Mouse (Mus musculus): ENCODE measurements around the gene Zfp53. TPM values are rescaled to one million over a fixed set of nuclear protein-coding genes. Genes with fewer than 3 reads are reported as not detected.
A peak's percentile ranks its signal among the peaks of the same experiment; 100 is the strongest.
"Not testable (repeated sequence)": the region's sequence is repeated elsewhere in the genome, so short reads cannot be mapped to it uniquely, and the experiment has no call there.

Zfp53 gene
- total RNA-seq (2015): 14.5 and 18.7 TPM in 2 replicates
- total RNA-seq (2017): 11.6 and 13.9 TPM in 2 replicates

DNA sequence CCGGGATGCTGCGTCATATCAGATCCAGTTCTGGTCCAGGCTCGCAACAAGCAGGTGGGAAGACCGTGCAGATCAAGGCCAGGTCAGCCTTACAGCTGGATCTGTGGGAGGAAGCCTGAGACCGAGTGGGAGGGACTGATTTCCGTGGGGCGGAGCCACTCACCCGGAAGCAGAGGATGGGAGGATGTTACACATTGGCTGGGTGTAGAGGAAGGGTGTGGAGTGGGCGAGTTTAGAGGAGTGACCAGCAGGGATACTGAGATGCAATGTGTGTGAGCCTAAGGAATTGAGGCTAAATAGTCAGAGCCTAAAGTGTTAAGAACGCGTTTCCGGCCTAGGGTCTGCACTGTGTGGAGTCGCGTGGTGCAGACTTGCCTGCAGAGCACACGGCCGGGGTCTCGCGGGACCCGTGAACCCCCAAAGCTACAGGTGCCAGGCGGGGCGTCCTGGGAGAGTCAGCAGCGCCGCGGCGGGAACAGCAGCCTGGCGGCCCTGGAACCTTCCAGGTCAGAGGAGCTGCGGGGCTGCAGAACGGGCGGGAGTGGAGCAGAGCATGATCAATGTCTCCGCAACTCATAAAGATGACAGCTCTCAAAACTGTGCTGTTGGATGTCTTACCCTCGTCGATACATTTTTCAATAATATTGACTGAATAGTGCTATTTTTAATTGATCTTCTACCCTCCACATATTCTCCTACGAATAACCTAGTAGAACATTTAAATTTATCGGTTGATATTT is at the start of gene Zfp53:
TSS of gene Zfp53 (plus strand) at position 239 of the 740 bp plus-strand sequence.
- ATAC-seq (replicated peaks; ENCODE audit: poor library complexity): peak; percentile 98

DNA sequence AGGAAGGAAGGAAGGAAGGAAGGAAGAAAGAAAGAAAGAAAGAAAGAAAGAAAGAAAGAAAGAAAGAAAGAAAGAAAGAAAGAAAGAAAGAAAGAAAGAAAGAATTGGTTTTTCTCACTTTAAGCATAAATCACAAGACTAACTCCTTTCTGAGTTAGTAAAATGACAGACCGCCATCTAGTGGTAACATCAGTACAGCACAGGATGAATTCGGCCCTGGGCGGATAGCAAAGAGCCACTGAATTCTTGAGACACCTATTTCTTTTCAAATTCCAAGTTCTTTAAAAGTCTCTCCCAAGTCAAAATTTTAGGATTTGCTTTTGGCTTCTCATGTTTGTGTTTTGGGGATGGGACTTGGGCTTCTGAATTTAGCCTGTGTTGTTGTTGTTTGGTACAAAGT is 39.1 kb upstream of the Zfp53 start:
- ATAC-seq (replicated peaks; ENCODE audit: poor library complexity): peak; percentile 78

DNA sequence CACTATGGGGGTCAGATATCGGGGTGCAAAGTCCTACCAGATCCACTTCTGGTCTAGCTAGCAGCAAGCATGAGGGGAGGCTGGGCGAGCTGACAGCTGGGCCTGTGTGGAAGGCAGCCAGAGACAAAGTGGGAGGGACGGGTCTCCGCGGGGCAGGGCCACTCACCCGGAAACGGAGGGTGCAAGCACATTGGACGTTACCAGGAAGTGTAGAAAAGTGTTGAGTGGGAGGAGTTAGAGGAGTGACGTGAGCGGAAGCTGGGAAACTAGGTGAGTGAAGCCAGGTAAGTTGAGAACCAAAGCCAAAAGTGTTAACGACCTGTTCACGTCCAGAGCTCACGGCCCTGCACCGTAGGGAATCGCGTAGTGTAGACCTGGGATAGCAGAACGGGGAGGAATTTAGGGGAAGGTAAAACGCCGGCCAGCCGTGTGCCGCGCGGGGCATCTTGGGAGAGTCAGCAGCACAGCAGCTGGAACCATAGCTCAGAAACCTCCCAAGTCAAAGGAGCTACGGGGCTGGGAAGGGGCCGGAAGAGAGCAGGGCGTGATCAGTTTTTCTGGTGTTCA is 38.6 kb upstream of the Zfp53 start, which contains the start of gene Zfp51:
TSS of gene Zfp51 (plus strand) at position 237 of the 567 bp plus-strand sequence.
- peak; percentile 97 for ATAC-seq (replicated peaks; ENCODE audit: poor library complexity)

DNA sequence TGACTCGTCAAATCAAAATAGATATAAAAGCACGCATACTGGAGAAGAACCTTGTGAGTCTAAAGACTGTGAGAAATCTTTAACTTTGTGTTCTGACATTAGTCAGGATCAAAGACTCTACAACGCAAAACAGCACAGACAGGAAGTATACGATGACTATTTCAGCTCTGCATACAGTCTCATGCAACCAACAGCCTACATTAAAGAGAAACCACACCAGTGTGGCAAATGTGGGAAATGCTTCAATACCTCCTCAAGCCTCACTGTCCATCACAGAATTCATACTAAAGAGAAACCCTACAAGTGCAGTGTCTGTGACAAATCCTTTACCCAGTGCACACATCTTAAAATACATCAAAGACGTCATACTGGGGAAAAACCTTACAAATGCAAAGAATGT is 25.2 kb upstream of the Zfp53 start:
- ATAC-seq (replicated peaks; ENCODE audit: poor library complexity): no peak

DNA sequence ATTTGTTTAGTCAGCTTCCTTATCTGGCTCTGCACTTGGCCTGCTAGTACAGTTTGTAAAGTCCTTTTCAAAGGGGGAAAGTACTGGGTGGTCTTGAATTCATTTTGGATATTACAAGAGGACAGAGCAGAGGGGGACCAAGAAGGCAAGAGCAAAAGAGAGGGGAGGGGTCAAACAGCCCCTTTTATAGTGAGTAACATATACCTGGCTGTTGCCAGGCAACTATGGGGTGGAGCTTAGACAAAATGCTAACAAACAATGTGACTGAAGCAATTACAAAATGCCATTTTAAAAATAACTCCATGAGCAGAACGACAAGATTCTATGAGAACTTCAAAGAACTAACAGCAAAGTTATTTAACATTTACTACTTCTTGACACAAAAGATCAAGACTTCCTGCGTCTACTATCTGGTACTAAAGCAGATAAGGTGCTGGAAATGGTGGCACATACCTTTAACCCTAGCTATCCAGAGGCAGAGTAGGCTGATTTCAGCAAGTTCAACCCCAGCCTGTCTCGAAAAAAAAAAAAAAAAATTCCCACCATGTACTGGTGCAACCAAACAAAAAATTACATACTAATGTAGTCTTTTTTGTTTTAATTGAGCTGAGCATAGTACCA is 16.7 kb upstream of the Zfp53 start:
- 0 out of 2 replicates have a peak, but pooled peaks have one; percentile 14 for ATAC-seq (replicated peaks; ENCODE audit: poor library complexity)

DNA sequence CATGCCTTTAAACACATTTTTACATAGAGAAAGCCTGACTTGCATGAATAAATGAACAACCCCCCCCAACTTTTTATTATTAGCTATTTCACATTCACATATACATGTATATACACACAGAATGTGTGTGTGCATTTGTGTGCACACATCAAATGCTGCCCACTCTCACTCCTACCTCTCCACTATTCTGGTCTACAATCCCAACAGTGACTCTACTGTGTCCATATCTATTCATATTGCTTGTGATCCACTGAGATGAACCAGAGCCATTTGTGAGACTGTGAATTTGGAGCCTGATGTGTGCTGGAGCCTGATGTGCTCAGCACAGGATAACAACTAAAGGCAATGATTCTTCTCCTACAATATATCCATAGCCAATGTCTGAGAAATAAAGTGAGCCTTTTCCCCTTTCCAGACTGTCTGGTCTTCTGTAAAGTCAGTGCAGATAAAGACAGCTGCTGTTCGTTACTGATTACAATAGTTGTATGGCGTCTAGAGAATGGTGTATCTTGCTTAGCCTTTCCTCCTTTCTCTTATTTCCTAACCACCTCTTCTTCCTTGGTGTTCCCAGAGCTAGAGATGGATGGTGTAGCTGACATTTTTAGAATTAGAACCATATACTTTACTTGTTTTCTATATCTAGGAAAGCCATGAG is 16.0 kb upstream of the Zfp53 start:
- peak; percentile 80 for ATAC-seq (replicated peaks; ENCODE audit: poor library complexity)

DNA sequence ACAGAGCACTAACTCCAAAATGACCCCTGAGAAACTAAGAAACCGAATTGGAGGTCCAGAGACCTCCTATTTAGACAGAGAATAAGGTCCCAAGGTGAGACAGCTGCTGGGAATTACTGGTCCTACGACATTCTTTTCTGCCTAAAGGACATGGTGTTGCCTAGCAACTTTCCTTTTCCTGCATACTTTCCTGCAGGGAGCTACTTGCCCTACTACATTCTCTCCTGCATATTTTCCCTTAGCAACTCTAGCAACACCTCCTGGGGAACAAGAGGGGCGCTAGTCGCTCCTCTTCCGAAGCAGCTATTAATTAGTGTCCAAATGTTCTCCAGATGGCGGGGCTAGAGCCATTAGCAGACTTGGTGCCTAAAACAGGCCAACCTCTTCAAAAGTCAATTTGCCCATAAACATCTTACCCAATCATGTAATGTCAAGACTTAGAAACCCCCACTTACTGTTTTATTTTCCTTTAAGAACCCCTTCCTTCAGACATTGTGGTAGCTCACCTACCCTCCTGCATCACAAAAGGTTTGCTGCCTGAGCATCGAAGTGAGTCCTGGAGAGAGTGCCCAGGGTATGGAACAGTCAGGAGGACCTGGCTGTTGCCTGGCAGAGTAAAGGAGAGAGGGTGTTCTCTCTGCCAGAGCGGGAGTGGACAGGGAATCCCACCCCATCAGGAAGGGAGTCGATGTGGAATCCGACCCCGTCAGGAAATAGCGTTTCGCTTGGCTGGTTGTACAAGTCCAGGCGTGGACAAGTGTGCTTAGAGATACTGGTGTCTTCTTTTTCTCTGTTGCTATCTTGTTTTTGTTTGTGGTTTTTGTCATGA is 15.2 kb upstream of the Zfp53 start:
- ATAC-seq (replicated peaks; ENCODE audit: poor library complexity): peak; percentile 26; the same call in 1 of the 2 replicates

DNA sequence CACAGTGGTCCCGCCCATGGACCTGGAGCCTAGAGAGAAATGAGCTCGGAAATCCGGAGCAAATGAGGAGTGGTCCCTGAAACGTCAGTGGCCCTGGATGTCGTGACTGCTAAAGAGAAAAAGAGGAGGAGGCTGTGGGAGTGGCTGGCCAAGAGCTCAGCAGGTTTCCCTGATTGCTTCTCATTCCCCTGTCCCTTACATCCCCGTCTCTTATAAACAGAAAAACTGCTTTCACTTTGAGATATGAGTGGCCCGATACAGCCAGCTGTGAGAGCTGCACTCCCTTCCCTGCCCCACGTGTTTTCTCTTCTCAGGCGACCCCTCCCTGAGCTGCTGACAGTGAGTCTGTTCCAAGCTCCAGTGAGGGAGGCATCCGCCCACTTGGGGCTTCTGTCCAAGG is 14.1 kb upstream of the Zfp53 start:
- ATAC-seq (replicated peaks; ENCODE audit: poor library complexity): not testable (repeated sequence)

DNA sequence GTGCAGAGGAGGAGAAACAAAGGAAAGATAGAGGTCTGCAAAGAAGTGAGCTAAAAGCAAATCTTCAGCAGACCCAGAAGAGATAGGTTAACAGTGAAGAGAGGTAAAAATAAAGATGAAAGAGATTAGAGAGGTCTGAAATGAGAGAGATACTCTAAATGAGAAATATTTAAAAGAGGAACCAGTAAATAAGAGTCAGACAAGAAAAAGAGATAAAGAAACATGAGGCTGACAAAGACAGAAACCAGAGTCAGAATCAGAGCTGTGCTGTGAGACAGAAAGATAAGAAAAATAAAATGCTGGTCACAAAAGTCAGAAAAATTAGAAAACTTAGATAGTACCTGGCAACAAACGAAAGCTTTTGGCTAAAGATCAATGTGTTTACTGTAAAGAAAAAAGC is 13.5 kb upstream of the Zfp53 start:
- not testable (repeated sequence) for ATAC-seq (replicated peaks; ENCODE audit: poor library complexity)

DNA sequence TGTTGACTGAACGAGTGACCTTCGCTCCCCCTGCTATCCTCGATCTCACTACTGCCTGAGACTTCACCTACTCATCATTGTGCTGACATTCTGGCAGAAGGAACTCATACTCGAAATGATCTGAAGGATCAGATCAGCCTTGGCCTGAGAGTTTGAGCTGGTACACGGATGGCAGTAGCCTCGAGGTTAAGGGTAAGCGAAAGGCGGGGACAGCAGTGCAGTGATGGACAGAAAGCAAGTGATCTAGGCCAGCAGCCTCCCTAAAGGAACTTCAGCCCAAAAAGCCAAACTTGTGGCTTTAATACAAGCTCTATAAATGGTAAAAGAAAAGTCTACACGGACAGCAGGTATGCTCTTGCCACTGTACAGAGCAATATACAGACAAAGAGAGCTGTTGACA is 12.4 kb upstream of the Zfp53 start:
- ATAC-seq (replicated peaks; ENCODE audit: poor library complexity): not testable (repeated sequence)

DNA sequence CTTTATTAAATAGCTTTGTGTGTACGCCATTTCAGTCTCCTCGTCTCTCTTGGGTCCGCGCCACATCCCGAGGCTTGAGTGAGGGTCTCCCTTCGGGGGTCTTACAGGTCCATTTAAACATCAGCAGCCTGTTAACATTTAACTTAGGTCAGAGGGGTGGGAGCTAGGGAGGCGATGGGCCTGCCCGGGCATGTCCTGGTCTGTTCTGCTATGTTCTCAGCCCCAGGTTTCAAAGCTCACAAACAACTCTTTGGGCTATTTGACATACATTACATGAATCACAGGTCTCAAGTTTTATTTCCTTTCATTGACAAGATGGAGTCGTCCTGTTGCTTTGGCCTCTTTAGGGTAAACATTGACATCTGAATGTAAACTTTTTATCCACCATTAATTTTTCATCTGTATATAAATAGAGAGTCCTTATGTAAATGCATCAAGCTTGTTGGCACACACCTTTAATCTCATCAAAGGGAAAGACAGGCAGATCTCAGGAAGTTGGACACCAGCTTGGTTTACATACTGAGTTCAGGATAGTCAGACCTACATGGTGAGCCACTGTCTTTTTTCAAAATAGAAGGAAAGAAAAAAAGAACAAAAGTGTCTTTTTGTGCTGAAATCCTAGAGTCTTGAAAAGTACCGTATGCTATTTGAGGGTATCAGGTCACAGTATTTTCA is 10.6 kb upstream of the Zfp53 start:
- not testable (repeated sequence) for ATAC-seq (replicated peaks; ENCODE audit: poor library complexity)

DNA sequence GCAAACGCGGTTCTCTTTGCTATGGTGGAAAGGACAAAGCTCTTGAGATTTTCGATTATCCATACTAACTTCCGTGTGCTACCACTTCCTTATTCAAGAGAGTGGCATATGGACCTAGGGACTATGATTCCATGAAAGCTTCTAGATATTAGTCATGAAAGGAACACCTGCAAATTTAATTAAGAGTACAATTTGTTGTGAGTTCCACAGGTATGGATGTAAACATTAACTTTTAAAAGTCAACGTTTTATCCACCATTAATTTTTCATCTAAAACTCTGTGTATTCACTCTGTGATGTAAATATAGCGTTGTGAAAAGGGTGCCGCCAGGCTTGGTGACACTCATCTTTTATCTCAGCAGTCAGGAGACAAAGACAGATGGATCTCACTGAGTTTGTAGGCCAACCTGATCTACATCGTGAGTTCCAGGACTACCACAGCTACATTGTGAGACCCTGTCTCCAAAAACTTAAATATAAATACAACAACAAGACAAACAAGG is 753 bp downstream of the Zfp53 start:
- ATAC-seq (replicated peaks; ENCODE audit: poor library complexity): peak; percentile 42

DNA sequence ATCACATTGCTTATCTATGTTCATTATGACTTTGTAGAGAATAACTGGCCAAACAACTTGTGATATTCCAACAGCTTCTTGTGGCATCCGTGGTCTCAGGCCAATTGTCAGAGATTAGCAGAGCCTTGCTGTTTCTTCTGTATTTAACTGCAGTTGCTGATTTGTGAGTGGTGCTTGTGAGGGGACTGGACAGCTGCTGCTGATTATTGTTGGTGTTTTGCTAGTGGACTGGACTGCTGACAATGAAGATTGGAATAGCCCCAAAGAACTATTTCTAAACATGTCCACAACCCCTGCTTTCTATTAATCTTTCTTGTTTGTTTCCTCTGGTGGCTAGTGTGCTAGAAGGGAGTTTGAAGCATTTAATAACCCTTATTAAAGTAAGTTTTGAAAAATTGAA is 12.6 kb downstream of the Zfp53 start:
- ATAC-seq (replicated peaks; ENCODE audit: poor library complexity): no peak

DNA sequence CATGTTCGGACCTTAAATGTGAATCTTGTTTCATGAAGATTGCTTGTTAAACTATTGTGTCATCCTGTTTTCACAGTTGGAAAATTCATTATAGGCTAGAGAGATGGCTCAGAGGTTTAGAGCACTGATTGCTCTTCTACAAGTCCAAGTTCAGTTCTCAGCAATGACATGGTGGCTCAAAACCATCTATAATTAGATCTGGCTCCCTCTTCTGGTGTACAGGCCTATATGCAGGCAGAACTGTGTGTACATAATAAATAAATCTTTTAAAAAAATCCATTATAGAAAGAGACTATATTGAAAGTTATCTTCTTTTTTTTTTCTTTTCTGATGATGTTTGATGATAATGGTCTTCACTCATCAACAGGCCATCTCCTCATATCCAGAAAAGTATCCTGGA is 15.7 kb downstream of the Zfp53 start:
- ATAC-seq (replicated peaks; ENCODE audit: poor library complexity): peak; percentile 89

DNA sequence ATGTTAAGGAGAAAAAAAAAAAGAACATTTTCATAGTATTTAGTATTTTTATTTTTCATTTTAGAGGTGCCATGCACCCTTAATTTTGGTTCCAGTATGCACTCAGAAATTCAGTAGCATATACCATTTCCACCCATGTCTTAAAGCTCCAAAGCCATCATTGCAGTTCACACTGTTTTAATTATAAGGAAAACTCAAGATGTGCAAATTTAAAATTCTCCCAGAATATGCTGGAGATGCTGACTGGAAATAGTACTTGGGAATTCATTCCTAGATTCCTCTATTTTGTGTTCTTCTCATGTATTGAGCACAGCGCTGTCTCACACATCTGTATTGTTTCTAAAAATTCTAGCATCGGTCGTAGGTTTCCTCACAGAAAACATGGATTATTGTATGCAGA is 17.5 kb downstream of the Zfp53 start:
- no peak for ATAC-seq (replicated peaks; ENCODE audit: poor library complexity)

DNA sequence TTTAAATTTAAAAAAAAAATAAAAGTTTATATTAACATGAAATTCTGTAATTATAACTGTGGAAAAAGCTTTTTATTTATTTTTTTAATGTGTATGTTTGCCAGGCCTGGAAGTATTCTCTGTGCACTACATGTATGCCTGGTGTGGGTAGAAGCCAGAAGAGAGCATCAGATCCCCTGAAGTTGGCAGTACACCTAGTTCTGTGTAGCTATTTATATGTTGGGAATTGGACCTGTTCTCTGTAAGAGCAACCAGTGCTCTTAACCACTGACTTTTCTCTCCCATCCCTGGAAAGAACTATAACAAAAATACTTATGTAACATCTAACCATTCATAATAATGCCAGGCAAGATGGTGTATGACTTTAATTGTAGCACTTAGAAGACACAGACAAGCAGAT is 21.0 kb downstream of the Zfp53 start:
- no peak for ATAC-seq (replicated peaks; ENCODE audit: poor library complexity)

DNA sequence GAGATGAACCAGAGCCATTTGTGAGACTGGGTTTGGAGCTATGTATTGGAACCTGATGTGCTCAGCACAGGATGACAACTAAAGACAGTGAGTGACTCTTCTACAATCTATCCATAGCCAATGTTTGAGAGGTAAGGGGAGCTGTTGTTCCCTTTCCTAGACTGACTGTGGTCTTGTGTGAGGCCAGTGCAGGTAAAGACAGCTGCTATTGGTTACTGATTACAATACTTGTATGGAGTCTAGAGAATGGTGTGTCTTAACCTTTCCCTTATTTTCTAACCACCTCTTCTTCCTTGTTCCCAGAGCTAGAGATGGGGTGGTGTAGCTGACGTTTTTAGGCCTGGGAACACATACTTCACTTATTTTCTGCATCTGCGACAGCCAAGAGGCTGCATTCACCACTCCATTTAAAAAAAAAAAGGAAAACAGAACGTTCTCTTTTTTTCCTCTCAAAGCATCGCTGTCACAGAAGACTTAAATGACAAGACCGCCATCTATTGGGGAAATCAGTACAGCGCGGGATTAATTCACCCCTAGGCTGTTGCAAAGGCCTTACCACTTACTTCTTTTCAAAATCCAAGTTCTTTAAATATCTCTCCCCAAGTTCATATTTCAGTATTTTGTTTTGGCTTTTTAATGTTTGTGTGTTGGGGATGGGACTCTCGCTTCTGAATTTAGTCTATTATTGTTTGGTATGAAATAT is 26.8 kb downstream of the Zfp53 start:
- ATAC-seq (replicated peaks; ENCODE audit: poor library complexity): peak; percentile 78

DNA sequence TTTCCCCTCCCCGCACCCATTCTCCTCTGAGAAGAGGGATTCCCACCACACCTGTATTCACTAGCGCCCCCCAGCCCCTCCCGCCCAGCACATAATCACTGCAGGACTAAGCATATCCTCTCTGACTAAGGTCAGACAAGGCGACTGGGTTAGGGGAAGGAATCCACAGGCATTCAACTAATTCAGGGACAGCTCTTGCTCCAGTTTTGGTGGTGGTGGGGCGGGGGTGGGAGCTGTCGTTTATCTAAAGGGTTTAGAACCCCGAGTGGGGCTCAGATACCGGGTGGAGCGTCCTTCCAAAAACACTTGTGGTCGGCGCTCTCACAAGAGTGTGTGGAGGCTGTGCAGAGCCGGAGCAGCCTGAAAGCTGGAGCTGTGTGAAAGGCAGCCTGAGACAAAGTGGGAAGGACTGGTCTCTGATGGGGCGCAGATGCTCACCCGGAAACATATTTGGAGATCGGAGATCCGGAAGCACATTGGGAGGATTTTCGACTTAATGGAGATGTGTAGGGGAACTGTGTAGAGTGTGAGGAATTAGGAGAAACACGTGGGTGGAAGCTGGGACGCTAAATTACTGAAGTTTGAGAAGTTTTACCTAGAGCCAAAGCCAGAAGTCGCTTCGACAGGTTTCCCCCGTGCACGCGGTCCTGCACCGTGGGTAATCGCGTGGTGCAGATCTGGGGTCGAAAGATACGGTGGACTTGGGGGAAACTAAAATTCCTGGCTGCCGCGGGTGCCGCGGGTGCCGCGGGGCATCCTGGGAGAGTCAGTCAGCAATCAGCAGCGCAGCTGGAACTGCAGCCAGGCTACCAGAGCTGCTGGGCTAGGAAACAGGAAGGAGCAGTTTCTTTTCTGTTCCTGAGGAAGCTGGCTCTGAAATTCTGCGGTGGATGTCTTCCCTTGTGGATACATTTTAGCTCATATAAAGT is 27.7 kb downstream of the Zfp53 start:
- peak; percentile 93 for ATAC-seq (replicated peaks; ENCODE audit: poor library complexity)

Measured in megakaryocyte progenitor cell, adult 5-6 weeks (primary cell).